Mouse (Mus musculus): ENCODE measurements around the gene Pold1.

DNA sequence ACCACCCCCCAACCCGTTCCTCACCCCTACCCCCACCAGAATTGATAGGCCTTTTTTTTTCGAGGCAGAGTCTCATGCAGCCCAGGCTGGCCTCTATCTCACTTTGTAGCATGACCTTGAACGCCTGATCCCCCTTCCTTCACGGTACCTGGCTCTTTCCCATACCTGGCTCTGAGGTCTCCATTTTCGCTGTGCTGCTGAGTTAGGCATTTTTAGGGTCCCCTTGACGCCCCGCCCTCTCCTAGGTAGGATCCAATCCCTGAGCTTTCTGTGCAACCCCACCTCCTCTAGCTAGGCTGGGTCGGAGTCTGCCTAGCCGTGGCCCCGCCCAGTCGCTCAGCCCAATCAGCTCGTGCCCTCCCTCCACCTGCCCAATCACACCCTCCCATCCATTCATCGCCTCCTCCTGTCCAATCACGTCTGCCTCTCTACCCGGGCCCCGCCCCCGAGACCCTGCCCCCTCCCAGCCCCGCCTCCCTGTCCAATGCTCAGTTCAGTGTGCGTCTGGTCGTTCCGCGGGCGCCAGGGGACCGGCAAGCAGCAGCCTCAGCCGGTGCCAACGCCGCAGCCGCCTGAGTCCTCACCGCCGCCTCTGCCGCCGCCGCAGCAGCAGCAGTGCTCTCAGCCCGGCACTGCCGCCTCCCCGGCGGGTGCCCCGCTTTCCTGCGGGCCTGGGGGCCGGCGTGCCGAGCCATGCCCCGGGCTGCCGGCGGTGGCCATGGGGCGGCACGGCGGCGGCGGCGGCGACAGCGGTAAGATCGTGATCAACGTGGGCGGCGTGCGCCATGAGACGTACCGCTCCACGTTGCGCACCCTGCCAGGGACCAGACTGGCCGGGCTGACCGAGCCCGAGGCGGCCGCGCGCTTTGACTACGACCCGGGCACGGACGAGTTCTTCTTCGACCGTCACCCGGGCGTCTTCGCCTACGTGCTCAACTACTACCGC lies 42.0 kb upstream of the Pold1 start, which contains the start of gene Kcnc3:
- no peak for TF ChIP-seq CTCF (IDR thresholded peaks at IDR 0.05)
- TF ChIP-seq EP300 (IDR thresholded peaks at IDR 0.05) = no peak

Data from lung, postnatal 0 days (tissue).